In genomic region chr13:23430734-23431133, GRCm38 (mm10) we compare ENCODE assay signal across 8 mouse cellular contexts. TPM values are rescaled to one million over a fixed set of nuclear protein-coding genes. Genes with fewer than 3 reads are reported as not detected.
A peak's percentile ranks its signal among the peaks of the same experiment; 100 is the strongest.
DNase-seq lines count a peak whose midpoint lies in the region; ATAC-seq and TF ChIP-seq lines count a peak whose summit lies in the region.

No protein-coding gene starts in this region.

- no peaks in the 10 kb centered on the region for H3K9me3 ChIP-seq in ES-E14 (ENCODE audit: control insufficient read depth, insufficient read depth, low read depth, low read length)
- no peaks in the 10 kb centered on the region for H3K9me3 ChIP-seq in forebrain, embryonic 15.5 days
- H3K9me3 ChIP-seq in lung, embryonic 14.5 days (ENCODE audit: low read depth, low read length), result no peaks in the 10 kb centered on the region

- in situ Hi-C loops in ES-E14 (cut with MboI; ENCODE audit: low sequenced_read_pairs in 2 of 2, unreplicated experiment in 2 of 2), result loop anchor here (5.0 to 25.0 kb wide), 2 partner anchors 87 to 1518 kb away; no protein-coding TSS in a partner anchor

- ATAC-seq in forebrain, embryonic 15.5 days (replicated peaks), result peak; percentile 74
- peak; percentile 58 for ATAC-seq in lung, embryonic 14.5 days (ENCODE audit: insufficient read depth)
- ATAC-seq in neutrophil, adult 5-6 weeks (ENCODE audit: extremely low read depth, insufficient number of reproducible peaks, low FRiP score, poor library complexity, severe bottlenecking), result peak; percentile 60

- no peaks in the 10 kb centered on the region for H3K27me3 ChIP-seq in forebrain, embryonic 15.5 days
- H3K27me3 ChIP-seq in lung, embryonic 14.5 days (ENCODE audit: insufficient read depth, low read length), result no peaks in the 10 kb centered on the region

- WGBS in forebrain, embryonic 15.5 days, result under 1% methylated on average over 17 of the region's 17 CpGs
- under 1% methylated on average over 17 of the region's 17 CpGs for WGBS in lung, embryonic 14.5 days

- peak overlapping the region; percentile 71 to 75 for H3K4me3 ChIP-seq in ES-E14 (ENCODE audit: insufficient read depth in 1 of 2, low read depth in 1 of 2, low read length in 2 of 2, poor library complexity in 1 of 2, severe bottlenecking in 1 of 2)
- peak overlapping the region; percentile 79 for H3K4me3 ChIP-seq in forebrain, embryonic 15.5 days
- H3K4me3 ChIP-seq in lung, embryonic 14.5 days (ENCODE audit: low read depth, low read length), result peak overlapping the region; percentile 56

- no peaks in the 10 kb centered on the region for H3K36me3 ChIP-seq in ES-E14 (ENCODE audit: control insufficient read depth, insufficient read depth, low read length, poor library complexity, severe bottlenecking)
- H3K36me3 ChIP-seq in forebrain, embryonic 15.5 days, result no peaks in the 10 kb centered on the region
- H3K36me3 ChIP-seq in lung, embryonic 14.5 days (ENCODE audit: insufficient read depth), result no peaks in the 10 kb centered on the region

- H3K9ac ChIP-seq in ES-E14 (ENCODE audit: insufficient read depth, low read depth, low read length, poor library complexity, severe bottlenecking), result peak overlapping the region; percentile 62
- peak overlapping the region; percentile 70 for H3K9ac ChIP-seq in forebrain, embryonic 15.5 days (replicated peaks)
- peak overlapping the region; percentile 71 for H3K9ac ChIP-seq in lung, embryonic 14.5 days

- DNase-seq in ES-E14 (ENCODE audit: low read depth, low spot score), result no peak
- DNase-seq in cerebellum, adult 11-12 months, result peak; percentile 79
- DNase-seq in heart, postnatal 25 days (ENCODE audit: low spot score), result peak; percentile 64
- peak; percentile 80 to 92 for DNase-seq in layer of hippocampus, adult 18-20 months (ENCODE audit: low spot score in 2 of 2)
- peak; percentile 92 for DNase-seq in lung, embryonic 14.5 days
- DNase-seq in thymus, postnatal 10 days (ENCODE audit: low spot score in 2 of 2), result peak; percentile 52 to 60

- H3K27ac ChIP-seq in ES-E14 (ENCODE audit: insufficient read depth, low read depth, low read length, poor library complexity, severe bottlenecking), result peak overlapping the region; percentile 37; the same call in 1 of the 2 replicates
- H3K27ac ChIP-seq in forebrain, embryonic 15.5 days (replicated peaks), result peak overlapping the region; percentile 96
- peak overlapping the region; percentile 96 for H3K27ac ChIP-seq in lung, embryonic 14.5 days (ENCODE audit: low read depth)

- H3K4me2 ChIP-seq in forebrain, embryonic 15.5 days (replicated peaks), result peak overlapping the region; percentile 61
- peak overlapping the region; percentile 80 for H3K4me2 ChIP-seq in lung, embryonic 14.5 days

- intact Hi-C loops in heart, postnatal 25 days (cut with DNase I), result loop anchor here (1.0 to 5.0 kb wide), 3 partner anchors 96 to 1403 kb away; partner anchors contain the start of genes Hist1h1a, Hist1h3a and Hist1h4a

- TF ChIP-seq CTCF in lung, embryonic 14.5 days (IDR thresholded peaks at IDR 0.05; ENCODE audit: low read depth), result peak; percentile 63

- 0 out of 4 replicates have a peak, but pooled peaks cover 0 to 2% of the 10 kb centered on the region in 2 experiments for H3K4me1 ChIP-seq in ES-E14 (ENCODE audit: control insufficient read depth in 2 of 2, insufficient read depth in 2 of 2, low read length in 2 of 2, poor library complexity in 1 of 2)
- peaks cover 45% of the 10 kb centered on the region for H3K4me1 ChIP-seq in forebrain, embryonic 15.5 days
- H3K4me1 ChIP-seq in lung, embryonic 14.5 days (ENCODE audit: insufficient read depth), result peaks cover 3% of the 10 kb centered on the region; the same call in 1 of the 2 replicates

TF ChIP-seq in ES-E14, 5 proteins besides CTCF, POLR2A, EP300 and RAD21:
- no peak for TF ChIP-seq CHD2 (IDR thresholded peaks at IDR 0.05; ENCODE audit: low read depth, low read length)
- TF ChIP-seq MAFK (IDR thresholded peaks at IDR 0.05; ENCODE audit: insufficient read depth, low read depth, low read length), result no peak
- no peak for TF ChIP-seq ZC3H11A (IDR thresholded peaks at IDR 0.05; ENCODE audit: borderline replicate concordance, low read depth, low read length)
- TF ChIP-seq ZNF384 (IDR thresholded peaks at IDR 0.05; ENCODE audit: low read depth, low read length), result no peak
- no peak for TF ChIP-seq HCFC1 (IDR thresholded peaks at IDR 0.05; ENCODE audit: borderline replicate concordance, insufficient read depth, low read length)

RNA-seq across cellular contexts. Expression of gene Abt1, which starts 7.1 kb away (rescaled TPM):
- 10.5 and 15.5 TPM in 2 replicates for total RNA-seq in ES-E14 (2012; rRNA removed)
- 13.0 and 13.2 TPM in 2 replicates for polyA plus RNA-seq in forebrain, embryonic 15.5 days (2015; fragmentation: Nextera tagmentation; extraction: Ambion mirVana)
- total RNA-seq in heart, postnatal 25 days (2021), result 1 to 10 TPM; 3.9 to 4.4 TPM
- 1 to 10 TPM; 8.8 to 9.5 TPM for total RNA-seq in layer of hippocampus, adult 18-20 months (2021)
- 12.7 and 13.5 TPM in 2 replicates for polyA plus RNA-seq in lung, embryonic 14.5 days (2014; fragmentation: Nextera tagmentation; extraction: Ambion mirVana)
- total RNA-seq in neutrophil, adult 5-6 weeks (2017), result 10.2 and 12.6 TPM in 2 replicates

RNA-seq across cellular contexts. Expression of gene Btn1a1, which starts 35.0 kb away (rescaled TPM):
- total RNA-seq in ES-E14 (2012; rRNA removed), result 0.11 and 0.62 TPM in 2 replicates
- 0.05 and 0.08 TPM in 2 replicates for polyA plus RNA-seq in forebrain, embryonic 15.5 days (2015; fragmentation: Nextera tagmentation; extraction: Ambion mirVana)
- not detected for total RNA-seq in heart, postnatal 25 days (2021)
- not detected for total RNA-seq in layer of hippocampus, adult 18-20 months (2021)
- 0.07 and 0.18 TPM in 2 replicates for polyA plus RNA-seq in lung, embryonic 14.5 days (2014; fragmentation: Nextera tagmentation; extraction: Ambion mirVana)
- total RNA-seq in neutrophil, adult 5-6 weeks (2017), result not detected in 2 replicates

RNA-seq across cellular contexts. Expression of gene Btn2a2, which starts 57.9 kb away (rescaled TPM):
- 0.95 and 1.5 TPM in 2 replicates for total RNA-seq in ES-E14 (2012; rRNA removed)
- 0.11 TPM in 1 of 2 replicates, not detected in the other for polyA plus RNA-seq in forebrain, embryonic 15.5 days (2015; fragmentation: Nextera tagmentation; extraction: Ambion mirVana)
- total RNA-seq in heart, postnatal 25 days (2021), result not detected
- total RNA-seq in layer of hippocampus, adult 18-20 months (2021), result 1 to 10 TPM in 1 of 2 experiments, under 1 TPM in 1; 0.91 to 1.4 TPM
- 0.63 and 0.73 TPM in 2 replicates for polyA plus RNA-seq in lung, embryonic 14.5 days (2014; fragmentation: Nextera tagmentation; extraction: Ambion mirVana)
- total RNA-seq in neutrophil, adult 5-6 weeks (2017), result 0.25 and 0.58 TPM in 2 replicates

Comparison
In these comparisons a context has a peak if more than half of its experiments do, and no peak if none do; other contexts are left out.
1. H3K27ac ChIP-seq: peak in every context shown above with its lines; median percentile 96 in forebrain, embryonic 15.5 days; 96 in lung, embryonic 14.5 days; 37 in ES-E14.